Mouse (Mus musculus): Measurements from ENCODE around the gene Ube2d2b.

Ube2d2b gene

DNA sequence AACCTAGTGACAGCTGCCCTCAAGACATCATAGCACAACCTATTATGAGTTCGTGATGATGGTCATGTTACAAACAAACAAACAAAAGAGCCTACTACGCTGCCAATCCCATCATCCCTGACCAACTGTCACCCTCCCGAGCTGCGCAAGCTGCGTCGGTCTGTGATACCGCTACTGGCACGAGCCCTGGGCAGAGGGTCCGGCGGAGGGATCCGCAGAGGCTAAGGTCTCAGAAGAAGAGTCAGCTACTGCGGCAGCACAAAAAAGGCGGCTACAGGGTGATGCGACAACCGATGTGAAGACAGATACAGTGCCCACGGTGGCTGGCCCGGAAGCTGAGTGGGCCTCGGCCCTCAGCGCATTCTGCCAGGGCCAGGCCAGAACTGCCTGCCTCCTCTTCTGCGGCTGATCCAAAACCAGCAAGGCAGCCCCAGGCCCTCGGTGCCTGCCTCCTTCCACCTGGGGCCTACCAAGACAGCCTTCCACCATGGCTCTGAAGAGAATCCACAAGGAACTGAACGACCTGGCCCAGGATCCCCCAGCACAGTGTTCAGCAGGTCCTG is at the start of gene Ube2d2b:
Gene Ube2d2b, plus strand, starts transcription at position 102 of the 563 bp plus-strand sequence.
- no peak for DNase-seq

DNA sequence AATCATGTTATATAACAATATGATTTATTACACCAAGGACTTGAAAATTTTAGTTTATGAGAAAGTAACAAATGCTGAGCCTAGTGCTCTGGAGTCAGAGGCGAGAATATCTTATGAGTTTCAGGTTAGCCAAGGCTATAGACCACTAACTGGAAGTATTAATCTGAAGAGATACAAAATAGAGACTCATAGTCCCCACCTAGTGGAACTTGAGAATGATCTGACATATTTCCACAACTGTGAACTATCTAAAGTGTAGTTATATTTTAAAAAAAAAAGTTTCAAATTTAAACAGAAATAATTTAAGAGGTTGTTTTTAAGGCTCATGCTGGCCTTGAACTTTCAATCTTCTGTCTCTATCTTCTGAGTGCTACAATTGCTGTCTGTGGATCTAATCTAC is 47.5 kb upstream of the Ube2d2b start:
- no peak for DNase-seq

DNA sequence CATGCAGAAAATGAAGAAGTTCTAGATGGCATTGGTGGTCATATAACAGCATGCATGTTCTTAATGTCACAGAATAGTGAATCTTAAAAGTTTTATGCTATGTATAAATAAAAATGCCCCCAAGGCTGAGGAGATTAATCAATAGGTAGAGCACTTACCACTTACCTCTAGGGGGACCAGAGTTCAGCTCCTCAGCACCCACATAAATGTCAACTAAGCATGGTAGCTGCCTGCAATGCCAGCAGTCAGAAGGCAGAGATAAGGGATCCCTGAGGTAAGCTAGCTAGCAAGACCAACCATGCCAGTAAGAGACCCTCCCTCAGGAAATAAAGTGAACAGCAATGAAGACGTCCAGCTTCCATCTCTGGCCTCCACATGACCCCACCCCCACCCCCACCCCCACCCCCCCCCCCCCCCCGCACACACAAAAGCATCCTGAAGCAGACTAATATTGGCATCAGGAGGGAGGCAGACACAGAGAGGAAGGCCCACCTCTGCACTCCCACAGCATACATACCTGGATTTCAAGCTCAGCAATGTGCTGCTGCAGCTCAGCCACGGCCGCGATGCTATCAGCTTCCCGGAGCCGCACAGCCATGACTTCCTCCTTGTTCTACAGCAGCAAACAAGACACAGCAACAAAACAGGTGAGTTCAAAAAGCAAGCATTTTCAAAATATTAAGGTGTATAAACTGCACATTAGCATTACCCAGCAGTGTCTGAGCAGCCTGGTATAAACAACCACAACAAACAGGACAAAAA is 42.0 kb upstream of the Ube2d2b start:
- DNase-seq: no peak

DNA sequence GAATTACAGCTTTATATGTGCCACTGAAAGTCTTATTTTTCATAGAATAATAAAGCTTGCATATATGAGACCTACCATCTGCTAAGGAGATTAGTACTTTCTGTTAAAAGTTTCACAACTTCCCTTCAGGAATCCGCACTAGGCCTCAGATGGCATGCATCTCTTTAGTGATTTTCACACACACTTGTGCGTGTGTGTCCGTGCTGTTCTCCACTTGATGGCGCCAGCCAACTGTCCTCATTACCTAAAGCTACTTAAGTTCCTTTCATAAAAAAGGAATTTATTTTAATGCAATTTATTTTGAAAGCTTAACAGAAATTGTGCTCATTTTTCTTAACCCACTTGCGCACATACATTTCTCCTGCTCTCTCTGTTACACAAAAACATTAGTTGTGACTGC is 40.4 kb upstream of the Ube2d2b start:
- no peak for DNase-seq

DNA sequence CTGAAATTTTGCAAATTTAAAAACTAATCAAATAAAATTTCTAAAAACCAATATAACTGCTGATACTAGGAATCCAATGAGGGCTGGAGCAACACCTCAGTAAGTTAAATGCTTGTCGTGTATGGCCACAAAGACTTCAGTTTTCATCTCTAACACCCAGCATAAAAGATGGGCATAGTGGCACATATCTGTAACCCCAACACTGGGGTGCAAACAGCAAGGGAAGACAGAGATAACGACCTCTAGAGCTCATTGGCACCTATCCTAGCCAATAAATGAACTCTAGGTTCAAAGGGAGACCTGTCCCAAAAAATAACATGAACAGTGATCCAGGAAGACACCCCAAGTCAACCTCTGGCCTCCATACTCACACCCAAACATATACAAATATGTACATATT is 37.9 kb upstream of the Ube2d2b start:
- no peak for DNase-seq

DNA sequence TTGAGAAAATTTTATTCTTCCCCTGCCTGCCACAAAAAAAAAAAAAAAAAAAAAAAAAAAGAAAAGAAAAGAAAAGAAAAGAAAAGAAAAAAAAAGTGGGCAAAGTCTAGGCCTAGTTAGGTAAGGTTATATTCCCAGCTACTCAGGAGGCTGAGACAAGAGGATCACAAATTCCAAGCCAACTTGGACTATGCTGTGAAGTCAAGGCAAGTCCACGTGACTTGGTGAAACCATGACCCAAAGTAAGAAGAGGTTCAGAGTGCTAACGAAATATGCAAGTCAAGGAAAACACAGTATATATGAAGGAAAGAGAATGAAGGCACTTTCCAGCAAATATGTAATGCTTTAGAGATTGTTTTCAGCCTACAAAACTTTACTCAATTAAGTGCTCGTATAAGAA is 37.4 kb upstream of the Ube2d2b start:
- DNase-seq: no peak

DNA sequence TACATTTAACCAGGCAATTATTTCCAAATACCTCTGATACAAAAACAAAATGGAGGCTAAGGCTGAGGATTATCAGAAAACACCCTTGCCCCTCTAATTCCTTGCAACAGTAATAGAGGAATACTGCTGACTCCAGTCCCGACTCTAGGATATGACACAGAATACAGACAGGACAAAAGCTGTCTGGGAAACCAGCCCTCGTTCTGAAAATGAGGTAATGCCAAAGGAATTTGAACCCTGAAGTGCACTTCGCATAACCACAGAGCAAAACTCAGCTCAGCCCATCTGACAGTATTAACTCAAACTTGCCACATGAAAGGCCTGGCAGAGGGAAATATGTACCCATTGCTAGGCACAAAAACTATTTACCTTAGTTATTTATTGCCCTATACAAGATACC is 36.6 kb upstream of the Ube2d2b start:
- no peak for DNase-seq

DNA sequence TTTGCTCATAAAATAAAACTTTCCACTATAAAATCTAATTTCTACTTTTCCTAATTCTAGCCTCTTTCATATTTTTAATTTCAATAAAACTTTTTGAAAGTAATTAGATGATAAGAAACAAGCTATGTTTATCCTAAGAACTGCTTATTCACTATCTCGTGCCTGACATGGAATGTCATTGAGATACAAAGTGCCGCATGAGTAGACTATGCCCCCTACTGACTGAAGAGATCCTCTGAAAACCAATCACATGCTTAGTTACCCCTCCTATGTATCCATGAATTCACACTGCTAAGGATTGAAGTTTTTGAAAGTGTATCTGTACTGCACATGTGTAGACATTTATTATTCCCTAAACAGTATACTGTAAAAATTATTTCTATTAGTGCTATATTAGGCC is 36.0 kb upstream of the Ube2d2b start:
- no peak for DNase-seq

DNA sequence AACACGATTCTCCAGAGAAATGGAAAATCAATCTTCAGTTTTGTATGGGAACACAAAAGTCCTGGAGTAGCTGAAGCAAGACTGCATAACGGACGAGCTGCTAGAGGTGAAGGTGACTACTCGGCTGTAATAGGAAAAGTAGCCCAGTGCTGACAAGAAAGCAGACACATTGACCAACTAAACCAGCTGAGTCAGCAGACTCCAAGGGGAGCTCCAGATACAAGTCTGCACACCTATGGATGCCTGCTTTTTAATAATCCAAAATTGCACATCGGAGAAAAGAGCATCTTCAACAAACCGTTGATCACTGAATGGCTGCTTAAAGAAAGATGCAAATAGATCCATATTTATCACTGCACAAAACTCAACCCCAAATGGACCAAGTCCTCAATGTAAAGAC is 31.6 kb upstream of the Ube2d2b start:
- no peak for DNase-seq

DNA sequence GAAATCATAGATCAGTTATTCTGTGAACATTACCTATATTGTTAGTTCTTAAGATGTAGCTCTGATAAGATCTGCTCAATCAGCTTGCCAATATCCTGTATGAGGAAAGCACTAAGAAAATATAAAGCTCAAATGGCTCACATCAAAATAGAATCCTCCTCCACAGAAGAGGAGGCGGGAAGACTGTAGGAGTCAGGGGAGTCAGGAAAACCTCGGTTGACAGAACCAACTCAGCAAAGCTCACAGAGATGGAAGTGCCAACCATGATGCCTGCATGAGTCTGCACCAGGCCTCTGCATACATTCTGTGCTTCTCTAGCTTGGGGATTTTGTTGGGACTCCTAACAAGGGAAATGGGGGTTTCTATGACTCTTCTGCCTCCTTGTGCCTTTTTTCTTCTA is 28.7 kb upstream of the Ube2d2b start:
- DNase-seq: no peak

DNA sequence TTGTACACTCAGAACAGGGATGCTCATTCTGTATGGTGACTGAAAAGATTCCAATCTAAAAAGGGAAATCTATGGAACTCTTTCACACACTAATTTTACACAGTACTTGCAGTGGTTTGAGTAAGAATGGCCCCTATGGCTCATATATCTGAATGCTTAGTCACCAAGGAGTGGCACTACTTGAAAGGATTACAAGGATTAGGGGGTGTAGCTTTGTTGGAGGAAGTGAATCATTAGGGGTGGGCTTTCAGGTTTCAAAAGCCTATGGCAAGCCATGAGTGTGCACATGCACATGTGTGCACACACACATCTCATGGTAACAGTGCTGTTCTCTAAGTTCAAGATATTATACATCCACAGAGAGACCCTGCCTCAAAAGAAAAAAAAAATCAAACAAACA is 27.3 kb upstream of the Ube2d2b start:
- DNase-seq: no peak

DNA sequence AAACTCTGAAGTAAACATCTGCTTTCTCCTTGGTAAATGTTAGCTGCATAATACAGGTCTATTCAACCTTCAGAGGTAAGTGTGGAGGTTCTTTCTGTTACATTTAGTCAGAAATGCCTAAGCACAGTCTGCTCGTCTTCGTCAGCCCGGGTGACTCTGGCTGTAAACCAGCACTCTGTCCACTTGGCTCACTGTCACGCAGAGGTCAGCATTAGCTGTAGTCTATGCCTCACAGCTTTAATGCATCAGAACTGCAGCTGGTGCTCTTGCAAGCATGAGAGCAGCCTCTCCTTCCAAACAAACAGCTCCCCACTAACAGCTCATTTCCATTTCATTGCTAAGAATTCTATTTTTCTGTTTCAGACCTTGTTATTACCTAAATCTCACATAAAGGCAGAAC is 22.4 kb upstream of the Ube2d2b start:
- DNase-seq: no peak

DNA sequence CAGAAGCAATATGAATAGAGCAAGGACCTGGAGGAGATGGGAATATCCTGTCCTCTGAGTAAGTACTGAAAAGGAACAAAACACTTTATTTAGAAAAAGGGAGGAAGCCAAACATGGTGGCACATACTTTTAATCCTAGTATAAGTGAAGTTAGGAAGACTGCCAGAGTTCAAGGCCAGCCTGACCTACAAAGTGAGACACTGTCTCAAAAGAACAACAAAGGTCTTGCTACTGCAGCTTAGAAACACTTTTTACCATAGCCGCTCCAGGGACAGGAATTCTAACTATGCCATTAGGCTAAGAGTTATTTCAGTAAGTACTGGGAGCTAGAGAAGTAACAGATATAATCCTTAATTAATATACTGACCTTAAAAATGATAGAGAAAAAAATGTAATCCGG is 15.2 kb upstream of the Ube2d2b start:
- no peak for DNase-seq

DNA sequence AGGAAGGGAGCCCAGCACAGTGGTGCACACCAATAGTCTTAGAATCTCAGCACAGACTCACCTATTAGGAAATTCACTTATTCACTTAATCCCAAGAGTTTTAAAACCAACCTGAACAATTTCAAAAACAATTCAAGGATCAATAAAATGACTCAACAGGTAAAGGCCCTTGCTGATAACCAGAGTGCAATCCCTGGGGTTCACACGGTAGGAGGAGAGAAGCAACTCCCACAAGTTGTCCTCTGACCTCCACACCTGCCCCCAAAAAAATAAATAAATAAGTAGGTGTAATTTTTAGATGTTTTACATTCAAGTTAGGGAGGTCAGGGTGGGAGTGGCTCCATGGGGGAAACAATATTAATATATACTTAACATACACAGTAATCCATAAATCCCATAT is 7.4 kb upstream of the Ube2d2b start:
- no peak for DNase-seq

DNA sequence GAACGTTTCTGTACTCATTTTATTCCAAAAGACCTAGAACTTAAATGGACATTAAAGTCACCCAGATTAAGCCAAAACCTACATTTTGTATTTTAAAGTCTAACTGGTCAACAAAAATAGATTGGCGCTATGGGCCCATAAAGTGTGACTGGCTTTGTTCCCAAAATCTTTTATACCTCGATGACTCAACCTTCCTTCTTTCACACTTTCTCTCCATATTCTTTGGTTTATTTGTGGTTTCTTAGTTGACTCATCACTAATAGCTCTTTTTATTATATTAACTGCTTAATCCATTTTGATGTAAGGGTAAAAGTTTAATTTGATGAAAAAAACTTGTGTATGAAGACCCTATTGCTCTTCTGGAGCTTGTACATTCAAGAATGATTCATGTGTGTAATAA is 1.5 kb downstream of the Ube2d2b start:
- DNase-seq: no peak

DNA sequence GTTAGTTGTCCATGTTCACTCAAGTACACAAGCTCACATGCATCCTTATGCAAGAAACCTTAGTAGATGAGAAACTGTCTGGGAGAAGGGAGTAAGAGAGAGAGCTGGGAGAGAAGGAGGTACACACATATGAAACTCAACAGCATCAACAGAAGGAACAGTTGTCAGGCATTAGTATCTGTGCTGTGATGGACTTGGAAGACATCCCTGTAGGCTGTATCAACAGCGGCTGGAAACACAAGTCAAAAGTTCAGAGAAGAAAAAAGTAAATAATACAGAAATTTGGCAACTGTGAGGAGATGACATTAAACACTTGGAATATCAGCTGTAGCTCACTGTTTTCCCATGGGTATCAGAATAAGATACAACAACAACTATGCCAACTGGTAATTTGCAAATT is 4.4 kb downstream of the Ube2d2b start:
- DNase-seq: no peak

DNA sequence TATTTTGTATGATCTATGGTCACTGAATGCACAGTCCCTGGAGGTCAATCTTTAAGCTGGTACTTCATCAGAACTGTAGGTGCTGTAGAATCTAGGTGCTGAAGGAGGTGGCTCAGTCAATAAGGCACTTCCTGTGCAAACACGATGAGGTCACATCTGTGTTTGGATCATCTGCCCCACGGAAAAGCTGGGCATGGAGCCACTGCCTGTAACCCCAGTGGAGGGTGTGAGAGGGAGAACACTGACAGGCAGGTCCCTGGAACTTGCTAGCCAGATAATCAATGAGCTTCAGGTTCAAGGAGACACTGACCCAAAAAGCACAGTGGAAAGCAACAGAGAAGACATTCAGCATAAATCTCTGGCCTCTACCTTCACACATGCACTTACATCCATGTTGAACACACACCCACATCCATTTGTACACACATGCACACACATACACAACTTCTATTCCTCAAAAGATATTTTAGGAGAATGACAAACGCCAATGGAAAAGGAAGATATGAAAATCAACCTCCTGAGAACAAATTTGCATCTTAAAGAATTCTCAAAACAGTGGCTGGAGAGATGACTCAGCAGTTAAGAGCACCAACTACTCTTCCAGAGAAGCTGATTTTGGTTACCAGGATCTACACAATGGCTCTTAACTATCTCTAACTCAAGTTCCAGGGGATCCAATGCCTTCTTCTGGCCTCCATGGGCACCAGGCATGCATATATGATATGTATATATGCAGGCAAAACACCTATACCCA is 9.2 kb downstream of the Ube2d2b start:
- DNase-seq: no peak

DNA sequence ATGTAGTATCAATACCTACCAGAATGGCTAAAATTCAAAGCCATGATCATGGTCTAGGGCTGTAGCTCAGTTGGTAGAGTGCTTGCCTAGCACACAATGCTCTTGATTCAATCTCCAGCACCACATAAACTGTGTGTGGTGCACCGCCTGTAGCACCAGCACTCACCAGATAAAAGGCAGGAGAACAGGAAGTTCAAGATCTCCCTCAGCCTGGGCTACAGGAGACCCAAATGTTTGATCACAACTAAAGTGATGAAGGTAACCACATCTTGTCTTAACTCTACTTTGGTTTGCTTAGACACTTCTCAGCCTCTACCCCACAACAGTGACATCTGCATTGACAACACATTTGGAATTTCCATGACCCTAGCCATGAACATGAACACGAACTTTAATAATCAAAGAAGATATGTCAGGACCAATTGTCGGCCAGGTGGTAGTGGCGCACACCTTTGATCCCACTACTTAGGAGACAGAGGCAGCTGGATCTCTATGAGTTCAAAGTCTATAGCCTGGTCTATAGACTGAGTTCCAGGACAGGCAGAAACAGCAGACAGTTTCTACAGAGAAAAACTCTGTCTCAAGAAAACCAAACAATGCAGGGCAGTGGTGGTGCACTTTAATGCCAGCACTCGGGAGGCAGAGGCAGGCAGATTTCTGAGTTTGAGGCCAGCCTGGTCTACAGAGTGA is 10.8 kb downstream of the Ube2d2b start:
- DNase-seq: no peak

DNA sequence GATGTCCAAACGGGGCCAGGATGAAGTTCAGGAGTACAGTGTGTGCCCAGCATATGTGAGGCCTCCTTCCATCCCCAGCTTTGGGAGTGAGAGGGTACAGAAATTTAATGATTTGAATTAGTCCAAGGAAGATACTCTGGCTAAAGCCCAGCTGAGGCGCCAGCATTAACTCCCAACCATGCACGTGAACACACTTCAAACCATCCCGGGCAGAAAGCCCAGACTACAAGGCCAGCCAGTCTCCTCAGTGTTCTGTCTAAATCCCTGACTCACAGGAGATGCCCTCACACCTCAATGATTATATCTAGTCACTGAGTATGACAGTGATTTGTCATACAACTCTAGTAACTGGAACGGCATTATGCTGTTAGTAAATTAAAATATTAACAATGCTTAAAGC is 17.4 kb downstream of the Ube2d2b start:
- DNase-seq: no peak

DNA sequence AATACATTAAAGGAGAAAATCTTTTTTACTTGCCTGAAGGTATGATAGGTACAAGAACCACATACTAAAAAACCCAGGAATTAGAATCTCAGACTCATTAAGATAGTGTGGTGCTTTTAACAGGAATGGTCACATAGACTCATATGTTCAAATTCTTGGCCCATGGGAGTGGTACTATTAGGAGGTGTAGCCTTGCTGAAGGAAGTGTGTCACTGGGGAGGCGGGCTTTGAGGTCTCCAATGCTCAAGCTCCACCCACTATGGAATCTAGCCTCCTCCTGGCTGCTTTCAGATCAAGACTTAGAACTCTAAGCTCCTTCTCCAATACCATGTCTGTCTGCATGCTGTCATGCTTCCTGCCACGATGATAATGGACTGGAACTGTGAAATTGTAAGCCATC is 17.9 kb downstream of the Ube2d2b start:
- no peak for DNase-seq

DNA sequence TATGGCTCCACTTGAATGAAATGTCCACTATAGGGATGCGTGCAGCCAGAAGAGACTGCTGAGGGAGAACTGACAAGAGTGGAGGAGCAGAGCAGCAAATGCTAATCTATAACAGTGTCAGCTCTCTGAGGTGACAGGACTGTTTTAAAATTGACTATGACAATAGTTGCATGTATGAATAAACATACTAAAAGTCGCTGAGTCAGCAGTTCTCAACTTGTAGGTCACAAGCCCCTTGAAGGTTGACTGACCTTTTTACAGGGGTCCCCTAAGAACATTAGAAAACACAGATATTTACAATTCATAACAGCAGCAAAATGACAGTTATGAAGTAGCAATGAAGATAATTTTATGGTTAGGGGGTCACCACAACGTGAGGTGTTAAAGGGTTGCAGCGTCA is 19.1 kb downstream of the Ube2d2b start:
- DNase-seq: no peak

DNA sequence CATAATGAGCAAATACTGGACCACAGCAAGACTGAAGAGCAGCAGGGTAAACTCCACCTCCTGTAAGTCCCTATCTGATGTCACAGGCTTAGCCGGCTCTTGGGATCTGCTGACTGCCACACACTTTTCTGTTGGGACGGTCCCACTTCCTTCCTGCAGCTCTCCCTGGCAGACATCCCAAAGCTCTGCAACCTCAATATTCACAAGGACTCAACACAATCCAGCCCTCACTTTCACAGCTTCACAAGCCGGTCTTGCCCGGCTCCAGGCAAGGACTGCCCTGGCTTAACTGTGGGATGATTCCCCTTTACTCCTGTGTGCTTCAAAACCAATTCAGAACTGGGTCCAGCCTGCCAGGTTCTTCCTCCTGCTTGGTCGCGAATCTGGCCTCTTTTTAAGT is 23.9 kb downstream of the Ube2d2b start:
- DNase-seq: no peak

DNA sequence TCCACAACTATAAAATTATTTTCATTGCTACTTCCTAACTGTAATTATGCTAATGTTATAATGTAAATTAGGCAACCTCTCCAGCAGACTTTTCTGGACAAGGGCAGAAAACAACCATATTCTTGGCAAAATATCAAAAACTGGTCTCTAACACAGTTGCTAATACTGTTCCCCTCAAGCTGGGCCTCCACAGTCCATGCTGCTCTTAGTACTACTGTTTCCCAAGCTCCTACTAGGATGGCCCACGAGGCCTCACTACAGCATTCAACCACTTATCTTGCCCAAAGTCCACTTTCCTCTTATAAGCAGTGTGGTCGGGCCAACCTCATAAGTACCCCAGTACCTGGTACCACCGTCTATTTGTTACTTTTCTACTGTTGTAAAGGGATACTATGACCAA is 24.7 kb downstream of the Ube2d2b start:
- no peak for DNase-seq

DNA sequence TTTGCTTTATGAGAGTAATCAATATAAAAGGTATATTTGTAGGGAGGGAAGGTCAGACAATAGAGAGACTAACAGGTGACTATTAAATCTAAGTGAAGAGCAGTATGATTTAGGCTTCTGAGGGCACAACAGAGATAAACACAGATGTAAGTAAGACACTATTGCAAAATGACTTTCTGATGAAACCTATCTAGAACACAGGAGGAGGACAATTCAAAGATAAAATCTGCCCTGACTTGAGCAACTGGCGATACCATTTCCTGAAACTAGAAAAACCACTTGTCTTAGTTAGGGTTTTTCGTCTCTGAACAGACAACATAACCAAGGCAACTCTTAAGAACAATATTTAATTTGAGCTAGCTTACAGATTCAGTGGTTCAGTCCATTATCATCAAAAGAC is 25.6 kb downstream of the Ube2d2b start:
- no peak for DNase-seq
